Mouse (Mus musculus): ENCODE results near the gene Spc25. TPM values are rescaled to one million over a fixed set of nuclear protein-coding genes. Genes with fewer than 3 reads are reported as not detected.

Gene Spc25
- polyA plus RNA-seq, 1 experiment from 2014 or later: 32.3 TPM

DNA sequence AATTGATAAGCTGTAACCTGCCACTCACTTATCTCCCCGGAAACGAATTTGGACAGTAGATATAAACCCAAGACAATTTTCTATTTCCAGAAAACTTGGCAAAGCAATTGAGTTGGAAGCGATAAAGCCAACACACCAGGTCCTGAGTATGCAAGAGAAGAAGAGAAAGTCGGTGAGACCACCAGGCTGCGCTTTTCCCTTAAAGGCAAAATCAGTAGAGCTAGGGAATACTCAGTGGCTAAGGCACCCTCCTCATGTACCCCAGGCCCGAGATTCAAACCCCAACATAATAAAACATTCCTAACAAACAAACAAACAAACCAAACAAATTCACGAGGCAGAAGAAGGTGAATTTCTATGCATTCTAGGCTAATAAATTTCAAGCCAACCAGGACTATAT lies 49.7 kb downstream of the Spc25 start:
- H3K36me3 ChIP-seq (ENCODE audit: control insufficient read depth, insufficient read depth, low read length): no peaks in the 10 kb centered on the region
- H3K4me3 ChIP-seq (ENCODE audit: low read length): no peak overlapping the region
- ATAC-seq: no peak
- H3K27me3 ChIP-seq (replicated peaks; ENCODE audit: control insufficient read depth, insufficient read depth, low read length): no peaks in the 10 kb centered on the region
- 69% methylated on average over 7 of the region's 7 CpGs for WGBS
- H3K4me1 ChIP-seq (ENCODE audit: control insufficient read depth, insufficient read depth, low read depth, low read length): no peaks in the 10 kb centered on the region
- no peak overlapping the region for H3K4me2 ChIP-seq (ENCODE audit: low read length)
- H3K9ac ChIP-seq (ENCODE audit: low read depth, low read length): no peak overlapping the region
- H3K9me3 ChIP-seq (ENCODE audit: control insufficient read depth, low read length): no peaks in the 10 kb centered on the region
- no peak overlapping the region for H3K27ac ChIP-seq (ENCODE audit: low read depth, low read length)

- no peak overlapping the region for H3K4me2 ChIP-seq (ENCODE audit: low read length)
- no peak overlapping the region for H3K27ac ChIP-seq (ENCODE audit: low read depth, low read length)
- no peaks in the 10 kb centered on the region for H3K36me3 ChIP-seq (ENCODE audit: control insufficient read depth, insufficient read depth, low read length)
- H3K9ac ChIP-seq (ENCODE audit: low read depth, low read length): no peak overlapping the region
- ATAC-seq: no peak
- H3K9me3 ChIP-seq (ENCODE audit: control insufficient read depth, low read length): no peaks in the 10 kb centered on the region
- no peak overlapping the region for H3K4me3 ChIP-seq (ENCODE audit: low read length)
- 76% methylated on average over 3 of the region's 3 CpGs for WGBS
- H3K27me3 ChIP-seq (replicated peaks; ENCODE audit: control insufficient read depth, insufficient read depth, low read length): no peaks in the 10 kb centered on the region
- H3K4me1 ChIP-seq (ENCODE audit: control insufficient read depth, insufficient read depth, low read depth, low read length): no peaks in the 10 kb centered on the region
Observed at GRCm38 (mm10) chr2:69155861-69156260, 50.1 kb downstream of the Spc25 start.

- H3K27ac ChIP-seq (ENCODE audit: low read depth, low read length): no peak overlapping the region
- no peak overlapping the region for H3K4me2 ChIP-seq (ENCODE audit: low read length)
- no peaks in the 10 kb centered on the region for H3K9me3 ChIP-seq (ENCODE audit: control insufficient read depth, low read length)
- H3K4me3 ChIP-seq (ENCODE audit: low read length): no peak overlapping the region
- H3K27me3 ChIP-seq (replicated peaks; ENCODE audit: control insufficient read depth, insufficient read depth, low read length): no peaks in the 10 kb centered on the region
- 82% methylated on average over 5 of the region's 5 CpGs for WGBS
- no peaks in the 10 kb centered on the region for H3K36me3 ChIP-seq (ENCODE audit: control insufficient read depth, insufficient read depth, low read length)
- H3K9ac ChIP-seq (ENCODE audit: low read depth, low read length): no peak overlapping the region
- no peak for ATAC-seq
- no peaks in the 10 kb centered on the region for H3K4me1 ChIP-seq (ENCODE audit: control insufficient read depth, insufficient read depth, low read depth, low read length)
Observed at GRCm38 (mm10) chr2:69150841-69151240, 55.2 kb downstream of the Spc25 start.

DNA sequence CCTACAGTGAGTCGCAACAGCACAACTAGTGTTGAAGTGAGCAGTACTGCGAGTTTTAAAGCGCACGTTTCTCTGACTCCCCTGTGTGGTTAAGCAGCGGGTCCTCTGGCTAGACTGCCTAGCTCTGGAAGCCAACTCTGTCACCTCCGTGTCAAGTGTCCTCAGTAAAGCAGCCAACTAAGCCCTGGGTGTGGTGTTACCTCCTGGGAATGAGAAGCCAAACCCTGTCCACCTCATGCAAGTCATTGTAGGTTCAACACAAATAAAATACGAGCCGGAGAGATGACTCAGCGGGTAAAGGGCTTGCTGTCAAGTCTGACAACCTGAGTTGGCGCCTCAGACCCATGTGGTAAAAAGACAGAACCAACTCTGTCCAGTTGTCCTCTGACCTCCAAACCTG lies 56.8 kb downstream of the Spc25 start:
- H3K36me3 ChIP-seq (ENCODE audit: control insufficient read depth, insufficient read depth, low read length): no peaks in the 10 kb centered on the region
- no peak overlapping the region for H3K4me2 ChIP-seq (ENCODE audit: low read length)
- no peak overlapping the region for H3K27ac ChIP-seq (ENCODE audit: low read depth, low read length)
- H3K4me3 ChIP-seq (ENCODE audit: low read length): no peak overlapping the region
- no peaks in the 10 kb centered on the region for H3K27me3 ChIP-seq (replicated peaks; ENCODE audit: control insufficient read depth, insufficient read depth, low read length)
- ATAC-seq: no peak
- no peaks in the 10 kb centered on the region for H3K4me1 ChIP-seq (ENCODE audit: control insufficient read depth, insufficient read depth, low read depth, low read length)
- no peak overlapping the region for H3K9ac ChIP-seq (ENCODE audit: low read depth, low read length)
- WGBS: 91% methylated on average over 10 of the region's 10 CpGs
- no peaks in the 10 kb centered on the region for H3K9me3 ChIP-seq (ENCODE audit: control insufficient read depth, low read length)

DNA sequence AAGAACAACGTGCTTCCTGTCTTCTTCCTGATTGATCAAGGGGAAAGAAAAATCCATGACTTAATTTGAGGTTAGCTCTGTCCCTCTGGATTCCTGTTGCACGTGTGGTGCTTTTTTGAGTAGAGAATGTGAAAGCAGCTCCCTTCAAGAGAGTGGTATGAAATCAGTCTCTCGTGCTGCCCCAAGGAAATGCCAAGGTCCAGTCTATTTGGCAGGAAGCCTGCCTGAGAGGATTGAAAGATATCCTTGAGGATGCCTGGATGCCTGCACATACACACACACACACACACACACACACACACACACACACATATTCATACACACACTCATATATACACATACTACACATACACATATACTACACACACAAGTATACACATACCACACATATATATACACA lies 57.3 kb downstream of the Spc25 start:
- H3K36me3 ChIP-seq (ENCODE audit: control insufficient read depth, insufficient read depth, low read length): no peaks in the 10 kb centered on the region
- no peaks in the 10 kb centered on the region for H3K9me3 ChIP-seq (ENCODE audit: control insufficient read depth, low read length)
- no peak overlapping the region for H3K4me2 ChIP-seq (ENCODE audit: low read length)
- H3K4me3 ChIP-seq (ENCODE audit: low read length): no peak overlapping the region
- WGBS: 74% methylated on average over 3 of the region's 3 CpGs
- ATAC-seq: no peak
- H3K27me3 ChIP-seq (replicated peaks; ENCODE audit: control insufficient read depth, insufficient read depth, low read length): no peaks in the 10 kb centered on the region
- no peak overlapping the region for H3K27ac ChIP-seq (ENCODE audit: low read depth, low read length)
- no peaks in the 10 kb centered on the region for H3K4me1 ChIP-seq (ENCODE audit: control insufficient read depth, insufficient read depth, low read depth, low read length)
- no peak overlapping the region for H3K9ac ChIP-seq (ENCODE audit: low read depth, low read length)

Other genes starting within 250 kb of the Spc25 start
- 2.1 and 2.4 TPM in 2 replicates for gene Nostrin, start 70.4 kb downstream of the Spc25 start, polyA plus RNA-seq (2015; fragmentation: Nextera tagmentation; extraction: Ambion mirVana)
- 0.37 and 0.38 TPM in 2 replicates for gene G6pc2, start 4.9 kb upstream of the Spc25 start, polyA plus RNA-seq (2015; fragmentation: Nextera tagmentation; extraction: Ambion mirVana)
- 0.10 TPM in 1 of 2 replicates, not detected in the other for gene Abcb11, start 136.4 kb upstream of the Spc25 start, polyA plus RNA-seq (2015; fragmentation: Nextera tagmentation; extraction: Ambion mirVana)
- gene Dhrs9, start 174.3 kb upstream of the Spc25 start, polyA plus RNA-seq (2015; fragmentation: Nextera tagmentation; extraction: Ambion mirVana): 0.04 TPM in 1 of 2 replicates, not detected in the other